Mouse (Mus musculus) CD8-positive naive resting alpha-beta T cell, adult 2 months (primary cell): Measurements from ENCODE around the gene Lancl3.
A peak's percentile ranks its signal among the peaks of the same experiment; 100 is the strongest.

Source experiments
- DNase-seq, 2 experiments: peaks; one replicate each; pipeline ENCODE4 v3.0.0; 2022; ENCODE audit warnings: low read depth in 2 of 2, low spot score in 2 of 2

Lancl3 gene

DNA sequence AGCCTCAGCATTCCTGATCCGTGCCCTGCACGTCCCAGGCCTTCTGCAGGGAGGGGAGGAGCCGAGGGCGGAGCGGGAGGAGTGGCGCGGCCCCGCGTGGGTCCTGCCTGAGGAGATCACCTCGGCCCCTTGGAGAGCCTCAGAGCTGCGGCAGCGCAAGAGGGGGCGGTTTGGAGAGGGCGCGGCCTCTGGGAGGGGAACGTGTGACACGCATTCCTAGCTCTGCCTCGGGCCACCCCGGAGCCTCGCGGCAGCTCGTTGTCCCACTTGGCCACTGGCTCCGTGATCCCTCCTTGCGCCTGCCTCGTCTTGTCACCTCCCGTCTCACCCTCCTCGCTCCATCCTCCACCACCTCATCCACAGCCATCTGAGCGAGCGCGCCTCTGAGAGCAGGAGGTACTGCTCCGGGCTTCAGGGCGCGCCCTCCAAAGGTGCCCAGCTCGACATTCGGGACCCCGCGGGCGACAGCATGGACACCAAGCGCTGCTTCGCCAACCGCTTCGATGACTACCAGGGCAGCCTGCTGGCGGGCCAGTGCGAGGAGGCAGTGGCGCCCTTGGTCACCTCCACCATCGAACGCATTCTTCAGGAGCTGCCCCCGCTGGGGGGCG is at the start of gene Lancl3:
Gene Lancl3 (plus strand): TSS at position 142 of the 611 bp plus-strand sequence.
- DNase-seq: no peak

DNA sequence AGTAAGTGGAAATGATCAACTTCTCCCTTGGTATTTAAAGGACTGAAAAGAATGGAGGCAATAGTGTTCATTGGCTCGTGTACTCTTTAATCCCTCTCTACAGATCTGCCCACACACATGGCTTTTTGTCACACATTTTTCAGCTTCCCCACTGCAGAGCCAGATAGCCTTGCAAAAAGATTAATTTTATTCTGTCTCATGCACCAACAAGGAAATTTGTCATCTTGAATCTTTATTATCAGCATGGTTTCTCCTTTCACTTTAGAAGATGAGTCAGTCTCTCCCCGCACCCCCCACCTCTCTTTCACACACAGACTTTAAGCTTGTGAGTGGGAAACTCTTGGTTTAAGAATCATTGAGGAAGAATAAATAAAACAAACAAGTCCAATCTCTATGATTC is 20.7 kb upstream of the Lancl3 start:
- DNase-seq: no peak

DNA sequence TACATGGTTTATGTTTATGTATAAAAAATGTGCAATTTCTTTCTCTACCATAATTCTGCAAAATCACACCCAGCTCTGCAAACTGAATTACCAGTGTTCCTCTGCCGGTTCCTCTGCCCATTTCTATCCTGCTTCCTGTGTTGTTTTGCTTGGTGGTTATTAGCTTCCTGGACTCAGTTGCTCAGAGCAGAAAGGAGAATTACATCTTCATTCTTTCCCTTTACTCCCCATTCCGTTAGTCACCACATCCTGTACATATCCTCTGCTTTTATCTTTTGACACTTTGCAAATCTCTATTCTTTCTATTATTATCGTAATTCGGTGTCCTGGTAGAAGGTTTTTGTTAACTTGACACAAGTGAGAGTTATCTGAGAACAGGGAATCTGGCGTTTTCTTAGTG is 18.1 kb upstream of the Lancl3 start:
- no peak for DNase-seq

- DNase-seq: no peak
These were observed 747 bp downstream of the Lancl3 start for GRCm38 (mm10) chrX:9200380-9200917.

DNA sequence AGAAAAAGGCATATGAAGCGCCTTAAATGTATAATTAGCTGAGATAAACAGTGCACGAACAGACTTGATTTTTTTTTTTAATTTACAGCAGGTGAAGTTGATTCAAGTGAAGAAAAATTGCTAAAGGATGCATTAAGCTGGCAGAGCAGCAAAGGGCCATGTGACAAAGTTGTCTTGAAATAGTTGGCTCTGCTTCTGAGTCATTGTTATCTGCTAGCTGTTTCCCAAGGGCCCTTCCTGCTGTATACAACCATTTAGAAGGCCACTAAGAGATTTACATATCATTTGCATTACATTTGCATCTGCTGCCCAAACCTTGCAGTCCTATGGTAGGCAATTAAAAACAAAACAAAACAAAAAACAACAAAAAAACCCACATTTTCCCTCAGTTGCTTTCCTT is 2.3 kb downstream of the Lancl3 start:
- no peak for DNase-seq

DNA sequence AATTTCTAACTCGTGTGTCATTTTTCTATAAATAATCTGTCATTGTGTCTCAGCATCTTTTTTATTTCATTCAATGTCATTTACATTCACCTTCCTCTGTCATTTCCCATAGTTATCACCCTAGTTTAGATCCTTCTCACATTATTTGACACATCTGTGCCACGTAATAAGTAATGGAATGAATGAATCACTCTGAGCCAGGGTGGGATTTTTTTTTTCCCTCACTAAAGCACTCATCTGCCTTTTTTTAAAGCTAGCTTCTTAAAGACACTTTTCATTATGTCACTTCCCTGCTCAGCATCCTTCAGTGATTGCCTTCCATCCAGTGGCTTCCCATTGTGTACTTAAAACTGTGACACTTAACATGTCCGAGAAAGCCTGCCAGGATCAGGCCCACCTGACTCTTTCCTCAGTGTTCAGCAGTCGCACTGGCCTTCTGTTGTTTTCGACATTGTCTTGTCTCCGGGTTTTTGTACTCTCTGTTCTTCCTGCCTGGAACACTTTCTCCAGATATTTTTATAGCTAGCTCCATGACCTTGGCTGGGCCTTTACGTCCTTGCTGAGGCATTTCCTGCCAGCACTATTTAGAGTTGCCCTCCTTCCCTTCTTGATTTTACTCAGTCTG is 3.2 kb downstream of the Lancl3 start:
- no peak for DNase-seq

DNA sequence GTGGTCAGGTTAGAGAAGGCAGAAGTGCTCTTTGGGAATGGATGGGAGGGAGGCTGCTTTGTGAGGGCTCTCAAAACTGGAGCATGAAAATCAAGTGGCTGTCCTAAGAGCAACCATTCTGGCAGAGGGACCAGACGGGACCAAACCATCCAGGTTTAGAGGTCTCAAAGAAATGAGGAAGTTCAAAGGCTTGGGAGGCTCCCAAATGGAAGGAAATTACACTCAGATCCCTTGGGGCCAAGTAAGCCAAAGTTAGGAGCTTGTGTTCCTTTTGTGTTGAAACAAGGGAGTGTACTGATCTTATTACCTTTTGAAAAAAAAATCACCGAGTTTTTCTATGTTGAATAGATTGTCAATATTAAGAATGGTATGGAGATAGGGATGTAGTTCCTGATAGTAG is 5.4 kb downstream of the Lancl3 start:
- DNase-seq: no peak

DNA sequence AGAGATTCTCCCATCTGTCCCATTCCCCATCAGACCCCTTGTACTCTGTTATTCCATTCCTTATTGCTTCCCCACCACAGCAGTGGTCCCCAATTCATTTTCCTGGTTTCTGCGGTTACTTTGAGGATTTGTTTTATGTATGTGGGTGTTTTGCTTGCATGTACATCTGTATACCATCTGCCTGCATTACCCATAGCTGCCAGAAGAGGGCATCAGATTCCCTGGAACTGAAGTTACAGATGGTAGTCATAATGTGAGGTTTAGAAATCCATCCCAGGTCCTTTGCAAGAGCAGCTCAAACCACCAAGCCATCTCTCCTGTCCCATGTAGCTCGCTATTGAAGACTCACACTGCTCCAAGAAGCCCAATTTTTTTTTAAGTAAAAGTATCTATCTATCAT is 16.5 kb downstream of the Lancl3 start:
- DNase-seq: no peak

GRCm38 (mm10) chrX:9219570-9219969 is 19.9 kb downstream of the Lancl3 start:
- no peak for DNase-seq

- DNase-seq: peak in 1 of 2 experiments; percentile 18
These were observed 21.5 kb downstream of the Lancl3 start for GRCm38 (mm10) chrX:9221206-9221605.

DNA sequence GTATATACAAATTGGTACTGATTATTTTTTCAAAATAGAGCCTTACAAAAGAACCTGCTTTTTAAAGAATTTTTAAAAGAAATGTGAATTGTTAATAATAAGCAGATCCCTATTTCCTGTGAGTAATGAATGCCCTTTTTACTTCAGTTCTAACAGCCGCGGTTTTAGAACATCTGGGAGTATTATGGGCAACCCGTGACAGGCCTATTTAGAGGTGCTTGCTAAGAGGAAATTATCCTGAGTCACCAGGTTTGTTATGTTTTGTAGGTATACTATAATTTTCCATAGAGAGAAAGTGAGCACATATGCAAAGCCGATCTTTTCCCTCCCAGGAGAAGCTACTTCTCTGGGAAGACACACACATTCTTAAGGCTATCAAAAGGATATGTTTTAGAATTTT is 22.0 kb downstream of the Lancl3 start:
- DNase-seq: no peak

GRCm38 (mm10) chrX:9222412-9223221 is 22.9 kb downstream of the Lancl3 start:
- DNase-seq: no peak

DNA sequence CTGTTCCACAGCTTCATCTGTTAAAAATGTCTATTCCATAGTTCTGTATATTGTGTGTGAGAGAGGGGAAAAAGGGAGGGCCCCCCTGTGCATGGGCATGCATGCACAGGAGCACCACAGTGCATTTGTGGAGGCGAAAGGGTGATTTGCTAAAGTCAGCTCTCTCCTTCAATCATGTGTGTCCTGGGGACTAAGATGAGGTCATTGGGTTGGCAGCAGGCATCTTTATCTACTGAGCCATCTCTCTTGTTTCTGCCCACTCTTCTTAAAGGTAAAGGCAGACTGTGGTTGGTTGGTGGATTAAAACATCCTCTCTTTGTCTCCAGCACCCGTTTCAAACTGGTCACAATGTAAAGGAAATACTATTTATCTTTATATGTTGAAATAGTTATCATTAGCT is 27.4 kb downstream of the Lancl3 start:
- DNase-seq: no peak

DNA sequence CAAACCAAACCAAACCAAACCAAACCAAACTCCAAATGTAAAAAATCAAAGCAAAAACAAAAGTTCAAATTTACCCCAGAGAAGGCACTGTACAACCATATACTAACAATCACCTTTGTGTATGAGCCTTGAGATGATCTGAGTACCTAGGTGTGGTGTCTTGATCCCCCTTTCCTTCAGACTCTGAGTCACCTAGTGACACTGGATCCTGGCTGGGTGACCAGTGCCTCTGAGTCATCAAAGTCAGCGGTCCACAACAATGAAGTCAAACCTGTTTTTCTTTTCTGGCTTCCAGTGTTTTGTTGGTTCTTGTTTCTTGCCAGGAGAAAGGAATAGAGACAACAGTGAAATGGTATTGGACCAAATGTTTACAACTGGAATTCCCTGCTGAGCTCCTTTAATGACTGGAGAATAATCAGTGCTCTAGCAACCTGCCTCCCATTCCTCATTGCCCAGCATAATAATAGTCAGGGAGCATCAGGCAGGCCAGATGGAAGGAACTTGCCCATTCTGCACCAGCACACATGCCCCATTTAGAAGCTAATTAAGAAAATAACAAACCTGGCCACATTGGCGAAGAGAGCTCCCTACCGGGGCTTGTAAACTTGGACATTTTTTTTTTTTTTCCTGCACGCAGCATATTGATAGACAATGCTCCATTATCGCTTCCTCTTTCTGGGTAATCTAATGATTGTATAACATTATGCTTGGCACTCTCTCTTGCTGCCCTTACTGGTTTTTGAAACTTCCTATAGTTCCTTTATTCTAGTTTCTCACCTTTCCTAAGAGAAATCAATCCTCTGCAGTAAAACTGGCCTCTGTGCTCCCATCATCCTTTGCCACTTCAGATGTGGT is 41.3 kb downstream of the Lancl3 start:
- no peak for DNase-seq

DNA sequence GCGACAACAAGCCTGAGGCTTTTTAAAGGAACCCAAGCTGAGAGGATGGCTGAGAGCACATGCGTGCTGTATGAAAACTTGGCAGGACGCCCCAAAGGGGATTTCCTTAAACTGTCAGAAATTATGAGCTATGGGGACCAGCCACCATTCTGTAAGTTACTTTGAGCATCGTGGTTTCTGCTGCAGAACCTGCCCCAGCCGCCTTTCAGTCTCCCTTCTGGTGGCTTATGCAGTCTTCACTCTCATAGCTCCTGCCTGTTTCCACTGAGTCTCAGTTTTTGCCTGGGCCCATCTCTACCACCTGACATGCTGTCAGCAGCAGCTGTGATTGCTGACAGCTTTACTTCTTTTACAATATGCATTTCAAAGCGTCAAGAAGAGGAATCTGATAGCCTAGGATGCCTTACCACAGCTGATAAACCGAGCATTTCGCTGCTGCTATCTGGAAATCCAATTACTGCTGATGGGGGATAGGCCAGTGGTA is 43.7 kb downstream of the Lancl3 start:
- DNase-seq: no peak

DNA sequence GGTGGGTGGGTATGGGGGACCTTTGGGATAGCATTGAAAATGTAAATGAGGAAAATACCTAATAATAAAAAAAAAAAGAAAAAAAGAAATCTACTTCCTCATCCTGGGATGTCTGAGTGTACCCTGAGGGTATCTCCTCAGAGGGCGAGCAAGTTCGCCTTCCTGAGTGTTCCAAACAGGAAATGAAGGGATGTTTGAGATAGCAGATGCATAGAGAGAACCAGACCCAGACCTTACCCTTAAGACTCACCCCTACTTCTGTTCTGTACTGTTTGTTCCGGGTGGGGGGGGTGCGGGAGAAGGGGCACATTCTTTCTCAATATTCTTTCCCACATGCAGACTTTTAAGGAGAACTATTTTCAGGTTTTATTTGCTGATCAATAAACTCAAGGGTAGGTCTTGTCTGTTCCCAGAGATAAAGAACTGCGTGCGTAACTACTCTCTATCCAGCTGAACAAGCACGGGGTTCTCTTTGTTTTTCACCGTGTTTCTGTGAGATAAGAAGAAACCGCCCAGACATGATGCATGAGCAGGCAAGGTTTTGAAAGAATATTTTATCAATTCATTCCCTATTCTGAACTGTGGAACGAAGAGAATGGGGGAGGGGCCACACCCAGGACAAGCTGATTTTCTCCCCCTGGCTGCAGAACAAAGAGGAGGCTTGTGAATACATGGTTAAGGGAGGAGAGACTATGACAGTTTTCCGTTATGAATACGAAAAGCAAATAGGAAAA is 45.1 kb downstream of the Lancl3 start:
- DNase-seq: no peak

DNA sequence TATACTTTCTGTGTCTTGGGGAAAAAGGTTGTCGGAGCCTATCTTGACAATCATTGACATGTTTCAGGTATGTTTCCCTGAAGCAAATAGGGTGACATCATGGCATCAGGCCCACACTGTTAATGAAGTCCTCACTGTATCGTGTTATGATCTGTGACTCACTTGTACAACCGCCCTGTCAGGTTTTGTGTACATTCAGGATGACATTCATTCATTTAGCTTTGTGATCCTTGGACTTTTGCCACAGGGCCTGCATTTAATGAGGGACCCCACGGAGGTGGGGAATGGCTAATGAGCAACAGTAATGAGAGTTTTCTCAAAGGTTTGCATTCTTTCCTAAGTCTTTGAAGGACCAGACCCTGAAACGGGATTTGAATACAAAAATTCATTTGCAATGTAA is 49.2 kb downstream of the Lancl3 start:
- DNase-seq: no peak

DNA sequence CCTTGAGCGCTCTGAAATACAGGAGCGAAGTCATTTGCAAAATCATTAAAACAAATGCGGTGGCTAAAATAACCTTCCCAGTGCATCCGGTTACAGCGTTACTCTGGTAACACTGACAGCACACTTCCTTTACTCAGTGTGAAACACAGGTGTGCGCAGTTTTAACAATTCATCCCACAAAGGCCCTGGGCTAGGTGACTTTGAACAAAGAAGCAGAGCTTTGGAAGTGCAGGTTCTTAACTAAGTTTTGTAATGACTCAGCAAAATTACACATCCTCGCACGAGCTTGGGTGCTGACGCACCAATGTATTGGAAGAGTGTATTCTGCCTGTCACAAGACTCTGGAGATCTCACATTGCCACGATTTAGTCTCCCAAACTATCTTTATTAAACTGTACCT is 54.3 kb downstream of the Lancl3 start:
- no peak for DNase-seq

DNA sequence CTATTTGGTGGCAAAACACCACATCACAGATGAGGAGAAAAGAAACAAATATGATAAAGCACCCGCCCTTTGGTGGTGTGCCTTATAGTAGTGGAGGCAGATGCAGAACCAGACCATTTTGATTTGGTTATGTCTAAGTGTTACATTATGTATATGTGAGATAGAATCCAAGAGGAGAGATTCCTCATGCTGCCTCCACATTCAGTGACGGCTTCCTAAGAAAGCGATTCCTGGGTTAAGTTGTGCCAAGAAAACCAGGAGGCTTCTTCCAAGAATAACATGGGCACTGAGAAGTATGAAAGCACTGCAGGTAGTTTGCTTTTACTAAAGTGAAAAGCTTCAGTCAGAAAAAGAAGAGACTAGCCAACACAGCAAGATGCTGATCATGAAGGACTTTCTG is 55.2 kb downstream of the Lancl3 start:
- DNase-seq: no peak

DNA sequence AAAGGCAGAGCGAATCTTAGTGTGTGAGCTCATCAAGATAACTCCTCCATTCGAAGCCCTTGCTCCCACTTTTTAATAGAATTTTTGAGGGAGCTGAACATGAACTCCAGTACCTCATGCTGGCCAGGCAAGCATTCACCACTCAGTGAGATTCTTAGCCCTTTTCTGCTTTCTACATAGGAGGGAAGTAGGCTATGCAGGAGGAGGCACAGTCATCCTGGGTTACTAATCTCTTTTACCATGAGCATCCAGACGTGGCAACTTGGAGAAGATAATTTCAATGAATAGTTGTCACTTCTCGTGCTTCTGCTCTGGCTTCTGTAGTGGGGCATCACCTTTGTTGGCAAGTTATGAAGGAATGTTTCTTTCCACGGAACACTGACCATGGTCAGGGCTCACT is 57.1 kb downstream of the Lancl3 start, which contains the start of gene Gm14862:
Gene Gm14862 (minus strand): TSS at position 134 of the 400 bp plus-strand sequence.
- no peak for DNase-seq
